Mouse (Mus musculus) forebrain, postnatal 0 days (tissue): ENCODE data around the gene Adgrf2. TPM values are rescaled to one million over a fixed set of nuclear protein-coding genes. Genes with fewer than 3 reads are reported as not detected.

Experiments used
- ATAC-seq: fragments of 200-750 bp; cut with Nextera tagmentation; 2 replicates; pipeline ENCODE4 v1.8.0; 2017; ENCODE audit warnings: mild to moderate bottlenecking, moderate library complexity
- DNase-seq: peaks from one replicate; pipeline ENCODE4 v3.0.0-alpha.2; 2015
- H3K27ac ChIP-seq: fragments of 300-500 bp; sonication (generic); 2 replicates; pipeline ENCODE4 v1.5.1; 2014; ENCODE audit warnings: low read depth, mild to moderate bottlenecking, antibody characterized with exemption, low read length, moderate library complexity, mixed read lengths
- H3K27me3 ChIP-seq: fragments of 300-500 bp; sonication (generic); 2 replicates; pipeline ENCODE4 v1.6.1; 2014; ENCODE audit warnings: mild to moderate bottlenecking, low read length, mixed read lengths; ENCODE audit not compliant: insufficient read depth
- H3K36me3 ChIP-seq: fragments of 300-500 bp; sonication (generic); 2 replicates; pipeline ENCODE4 v1.6.1; 2014; ENCODE audit warnings: mild to moderate bottlenecking, moderate library complexity; ENCODE audit not compliant: insufficient read depth
- H3K4me1 ChIP-seq: fragments of 300-500 bp; sonication (generic); 2 replicates; pipeline ENCODE4 v1.6.1; 2014; ENCODE audit warnings: antibody characterized with exemption; ENCODE audit not compliant: insufficient read depth
- H3K4me2 ChIP-seq: fragments of 300-500 bp; sonication (generic); 2 replicates; pipeline ENCODE4 v1.6.1; 2014; ENCODE audit warnings: low read depth, mild to moderate bottlenecking, moderate library complexity
- H3K4me3 ChIP-seq: fragments of 300-500 bp; sonication (generic); 2 replicates; pipeline ENCODE4 v1.5.1; 2014; ENCODE audit warnings: low read depth, low read length, mixed read lengths
- H3K9ac ChIP-seq: fragments of 300-500 bp; sonication (generic); 2 replicates; pipeline ENCODE4 v1.6.1; 2014; ENCODE audit warnings: mild to moderate bottlenecking
- H3K9me3 ChIP-seq: fragments of 300-500 bp; sonication (generic); 2 replicates; pipeline ENCODE4 v1.6.1; 2016; ENCODE audit warnings: low read length
- CTCF ChIP-seq: sonication (generic); IDR thresholded peaks from 2 replicates; pipeline ENCODE4 v1.5.1; 2016; ENCODE audit warnings: antibody characterized with exemption, control low read depth, low read depth
- WGBS: fragments of 180-500 bp; shearing (Covaris S2); extraction: QIAGEN DNeasy Blood & Tissue Kit; methylation state at CpG from one replicate; pipeline ENCODE4 v1.1.7; 2014; 5-methylcytosine and 5-hydroxymethylcytosine counted together
- polyA plus RNA-seq: library from polyadenylated mRNA; unstranded; fragments of >200 nt; fragmentation: Nextera tagmentation; extraction: Ambion mirVana; gene quantifications from 2 replicates; pipeline ENCODE4 v1.2.1, GENCODE M21; 2015
- total RNA-seq: library from RNA; depleted of rRNA; stranded (reverse); fragments of >200 nt; gene quantifications from 2 replicates; pipeline ENCODE4 v1.2.3, GENCODE M21; 2014; rRNA removed

Adgrf2 gene
- total and polyA plus RNA-seq, 2 experiments from 2014 or later: 0.57 TPM; not detected in 1

DNA sequence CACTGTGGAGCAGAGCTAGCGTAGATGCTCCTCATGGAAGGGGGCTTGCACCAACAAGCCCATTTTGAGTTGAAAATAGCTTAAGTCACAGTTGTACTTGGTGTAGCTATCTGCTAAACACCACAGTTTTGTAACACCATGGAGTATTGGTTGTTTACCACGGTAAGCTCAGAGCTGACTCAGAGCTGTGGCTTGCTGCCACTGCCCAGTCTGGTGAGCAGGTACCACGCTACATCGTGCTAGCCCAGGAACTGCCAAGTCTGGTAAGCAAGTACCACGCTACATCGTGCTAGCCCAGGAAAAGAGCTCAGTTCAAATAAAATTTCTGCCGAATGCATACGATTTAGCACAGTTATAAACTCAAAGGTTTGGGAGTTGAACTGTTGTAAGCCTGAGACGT is 39.8 kb downstream of the Adgrf2 start:
- ATAC-seq: no peak
- WGBS: 95% methylated on average over 9 of the region's 9 CpGs

DNA sequence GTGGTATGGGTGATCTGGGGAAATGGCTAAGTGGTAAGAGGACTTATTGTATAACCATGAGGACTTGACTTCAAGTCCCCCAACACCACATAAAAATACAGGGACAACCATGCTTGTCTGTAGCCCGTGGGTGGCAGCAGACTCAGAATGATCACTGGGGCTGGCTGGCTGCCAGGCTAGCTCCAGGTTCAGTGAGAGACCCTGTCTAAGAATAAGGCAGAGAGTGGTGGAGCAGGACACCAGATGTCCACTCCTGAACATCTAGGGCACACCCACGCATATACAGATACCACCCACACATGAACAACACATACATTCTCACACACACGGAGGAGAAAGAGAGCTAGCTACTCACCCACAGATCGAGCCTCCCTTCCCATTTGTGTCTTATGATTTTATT is 47.2 kb downstream of the Adgrf2 start:
- Histone ChIP-seq H3K36me3 (no peaks in the 10 kb centered on the region), H3K4me2 (no peak overlapping the region), H3K4me3 (no peak overlapping the region), H3K27ac (no peak overlapping the region), H3K9me3 (no peaks in the 10 kb centered on the region), H3K4me1 (no peaks in the 10 kb centered on the region), H3K27me3 (no peaks in the 10 kb centered on the region), H3K9ac (no peak overlapping the region)
- no peak for TF ChIP-seq CTCF
- no peak for ATAC-seq
- DNase-seq: no peak
- WGBS: 90% methylated on average over 4 of the region's 4 CpGs

More for the DNA sequence above, 39.8 kb downstream of the Adgrf2 start:
- Histone ChIP-seq H3K27ac (no peak overlapping the region), H3K9me3 (no peaks in the 10 kb centered on the region), H3K36me3 (no peaks in the 10 kb centered on the region), H3K9ac (no peak overlapping the region), H3K4me2 (no peak overlapping the region), H3K4me1 (no peaks in the 10 kb centered on the region), H3K27me3 (no peaks in the 10 kb centered on the region), H3K4me3 (no peak overlapping the region)
- DNase-seq: no peak
- no peak for TF ChIP-seq CTCF

DNA sequence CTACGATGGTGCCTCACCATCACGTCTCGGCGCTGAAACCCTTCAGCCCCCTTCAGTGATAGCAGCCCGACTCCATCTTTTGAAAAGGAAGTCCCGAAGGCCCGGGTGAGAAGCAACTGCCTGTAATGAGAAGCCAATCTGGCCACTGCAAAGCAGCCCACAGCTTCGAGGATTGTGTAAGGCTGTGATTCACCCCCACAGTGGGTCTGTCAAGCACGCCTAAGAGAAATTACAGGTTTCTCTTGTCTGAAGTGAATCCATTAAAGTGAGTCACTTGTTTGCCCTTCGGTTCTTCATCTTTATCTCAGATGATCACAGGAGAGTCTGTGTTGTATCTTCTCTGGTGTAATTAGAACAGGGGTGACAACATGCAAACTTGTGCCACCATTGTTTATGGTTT is 49.8 kb downstream of the Adgrf2 start, which contains the start of gene Adgrf4:
Adgrf4 (minus strand) TSS at position 149 of the 400 bp plus-strand sequence.
- H3K4me1 ChIP-seq: no peaks in the 10 kb centered on the region
- 90% methylated on average over 10 of the region's 10 CpGs for WGBS
- no peak within 1 kb of the TSS for H3K9ac ChIP-seq
- no peak within 1 kb of the TSS for H3K27ac ChIP-seq
- no peaks in the 10 kb centered on the region for H3K27me3 ChIP-seq
- H3K36me3 ChIP-seq: no peaks in the 10 kb centered on the region
- no peak for TF ChIP-seq CTCF
- DNase-seq (no peak), ATAC-seq (no peak)
- H3K4me2 ChIP-seq: no peak within 1 kb of the TSS
- no peaks in the 10 kb centered on the region for H3K9me3 ChIP-seq
- H3K4me3 ChIP-seq: no peak within 1 kb of the TSS

DNA sequence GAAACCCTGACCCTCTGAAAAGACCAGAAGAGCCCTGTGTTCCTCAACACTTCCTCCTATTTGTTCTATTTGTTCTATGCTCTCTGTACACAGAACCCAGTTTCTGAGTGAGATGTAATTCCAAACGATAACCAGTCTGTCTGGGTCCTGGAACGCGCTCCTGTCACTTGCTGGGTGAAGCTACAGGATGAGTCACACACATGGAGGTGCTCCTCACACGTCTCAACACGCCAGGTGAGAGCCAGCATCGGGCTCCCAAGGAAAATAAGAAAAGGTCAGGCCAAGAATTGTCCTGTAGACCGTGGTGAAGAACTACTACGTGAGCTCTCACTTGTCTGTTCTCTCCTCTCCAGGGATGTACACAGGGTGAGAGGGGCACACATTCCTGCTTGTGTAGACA is 51.4 kb downstream of the Adgrf2 start:
- Histone ChIP-seq H3K4me1 (no peaks in the 10 kb centered on the region), H3K27me3 (no peaks in the 10 kb centered on the region), H3K27ac (no peak overlapping the region), H3K4me2 (no peak overlapping the region), H3K4me3 (no peak overlapping the region), H3K9me3 (no peaks in the 10 kb centered on the region), H3K9ac (no peak overlapping the region), H3K36me3 (no peaks in the 10 kb centered on the region)
- TF ChIP-seq CTCF: no peak
- DNase-seq: no peak
- WGBS: 92% methylated on average over 8 of the region's 8 CpGs
- no peak for ATAC-seq

Other genes with a start within 250 kb of the Adgrf2 start
- 0.14 and 0.31 TPM in 2 replicates for gene Opn5, start 130.8 kb downstream of the Adgrf2 start, total RNA-seq
- 0.08 and 0.10 TPM in 2 replicates for gene Opn5, start 130.8 kb downstream of the Adgrf2 start, polyA plus RNA-seq
- 0.31 and 0.76 TPM in 2 replicates for gene Adgrf4, start 49.9 kb downstream of the Adgrf2 start, total RNA-seq
- 0.05 and 0.06 TPM in 2 replicates for gene Adgrf4, start 49.9 kb downstream of the Adgrf2 start, polyA plus RNA-seq
- 16.3 and 21.7 TPM in 2 replicates for gene Cd2ap, start 134.5 kb upstream of the Adgrf2 start, total RNA-seq
- gene Cd2ap, start 134.5 kb upstream of the Adgrf2 start, polyA plus RNA-seq: 2.7 and 5.3 TPM in 2 replicates